Mouse (Mus musculus) olfactory bulb, adult 2 months (tissue): ENCODE measurements around the gene 4931428F04Rik.

Experiments used
- CTCF ChIP-seq: fragments of 200-500 bp; IDR thresholded peaks from 2 replicates; pipeline ENCODE4 v1.5.1; 2012; ENCODE audit warnings: low read depth, mild to moderate bottlenecking, low read length, moderate library complexity; ENCODE audit not compliant: insufficient read depth
- POLR2A ChIP-seq: fragments of 200-500 bp; IDR thresholded peaks from 2 replicates; pipeline ENCODE4 v1.6.1; 2012; ENCODE audit warnings: mild to moderate bottlenecking, low read depth, low read length, moderate library complexity; ENCODE audit not compliant: insufficient read depth

DNA sequence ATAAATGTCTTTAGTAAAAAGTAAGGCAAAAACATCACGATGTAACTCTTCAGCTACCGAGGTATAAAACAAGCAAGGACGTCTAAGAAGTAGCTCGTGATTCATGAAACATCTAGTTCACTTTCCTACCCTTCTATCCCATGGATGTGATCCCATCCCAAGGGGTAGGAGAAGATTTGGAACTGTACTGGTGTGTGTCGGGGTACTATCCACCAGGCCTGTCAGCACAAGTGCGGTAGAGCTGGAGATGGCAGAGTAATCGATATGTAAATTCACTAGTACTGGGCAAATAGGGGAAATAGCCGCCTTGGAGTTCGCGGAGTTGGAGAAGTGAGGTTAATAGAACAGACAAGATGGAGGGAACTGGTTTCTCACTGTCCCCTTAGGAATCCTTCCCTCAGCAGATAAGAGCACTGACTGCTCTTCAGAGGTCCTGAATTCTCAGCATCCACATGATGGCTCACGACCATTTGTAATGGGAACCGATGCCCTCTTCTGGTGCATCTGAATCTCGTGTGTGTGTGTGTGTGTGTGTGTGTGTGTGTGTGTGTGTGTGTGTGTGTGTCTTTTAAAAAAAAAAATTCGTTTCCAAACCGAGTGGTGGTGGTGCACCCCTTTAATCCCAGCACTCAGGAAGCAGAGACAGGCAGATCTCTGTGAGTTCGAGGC lies 26.3 kb downstream of the 4931428F04Rik start:
- TF ChIP-seq CTCF (no peak), POLR2A (no peak)
